Mouse (Mus musculus): ENCODE measurements around the gene Rtp1. TPM values are rescaled to one million over a fixed set of nuclear protein-coding genes. Genes with fewer than 3 reads are reported as not detected.

The Rtp1 gene
- polyA plus RNA-seq, 1 experiment from 2014 or later = not detected

DNA sequence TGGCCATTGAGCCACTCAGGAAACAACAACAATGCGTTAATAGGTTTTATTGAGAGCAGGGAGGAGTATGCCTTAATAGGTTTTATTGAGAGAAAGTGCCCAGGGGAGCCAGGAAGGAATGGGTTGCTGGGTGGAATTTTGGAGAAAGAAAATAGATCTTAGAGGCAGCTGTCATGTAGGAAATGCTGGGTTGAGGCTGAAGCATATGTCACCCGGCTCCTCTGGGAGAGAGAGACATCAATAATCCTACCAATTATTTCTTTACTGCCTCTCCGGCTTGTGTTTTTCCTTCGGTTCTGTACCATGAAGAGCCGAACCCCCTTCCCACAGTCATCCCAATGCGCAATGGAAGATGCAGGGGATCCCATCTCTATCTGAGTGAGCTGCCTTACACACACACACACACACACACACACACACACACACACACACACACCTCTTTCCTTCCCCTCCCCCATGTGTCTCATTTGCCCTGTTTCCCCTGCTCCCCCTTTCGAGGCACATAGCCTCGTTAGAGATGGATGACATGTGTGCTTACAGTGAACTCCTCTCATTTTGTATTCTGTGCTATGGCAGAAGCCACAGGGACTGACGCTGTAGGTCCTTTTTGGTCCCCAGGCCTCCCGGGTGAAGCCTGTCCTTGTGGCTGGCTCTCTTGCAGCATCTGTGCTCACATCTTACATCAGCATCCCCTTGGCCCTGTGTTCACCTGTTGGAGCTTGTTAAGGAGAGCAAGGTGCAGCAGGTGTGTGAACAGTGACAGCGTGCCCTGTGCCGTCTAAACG is 11.3 kb upstream of the Rtp1 start:
- no peaks in the 10 kb centered on the region for H3K9me3 ChIP-seq (replicated peaks)
- no peak overlapping the region for H3K9ac ChIP-seq
- no peak for ATAC-seq (replicated peaks; ENCODE audit: insufficient number of reproducible peaks, insufficient read depth, low FRiP score, low read depth)
- H3K4me2 ChIP-seq = no peak overlapping the region
- H3K4me1 ChIP-seq (replicated peaks) = peaks cover 9% of the 10 kb centered on the region; the same call in 1 of the 2 replicates
- no peak overlapping the region for H3K27ac ChIP-seq
- no peaks in the 10 kb centered on the region for H3K36me3 ChIP-seq
- no peak overlapping the region for H3K4me3 ChIP-seq
- WGBS = 75% methylated on average over 13 of the region's 13 CpGs
- H3K27me3 ChIP-seq = no peaks in the 10 kb centered on the region

GRCm38 (mm10) chr16:23419565-23420085 is 9.3 kb upstream of the Rtp1 start:
- WGBS = 80% methylated on average over 8 of the region's 8 CpGs
- Histone ChIP-seq H3K27ac (no peak overlapping the region), H3K27me3 (no peaks in the 10 kb centered on the region), H3K9ac (no peak overlapping the region), H3K9me3 (replicated peaks) (no peaks in the 10 kb centered on the region), H3K36me3 (no peaks in the 10 kb centered on the region), H3K4me1 (replicated peaks) (peaks cover 9% of the 10 kb centered on the region; the same call in 1 of the 2 replicates), H3K4me2 (no peak overlapping the region), H3K4me3 (no peak overlapping the region)
- ATAC-seq (replicated peaks; ENCODE audit: insufficient number of reproducible peaks, insufficient read depth, low FRiP score, low read depth) = no peak

DNA sequence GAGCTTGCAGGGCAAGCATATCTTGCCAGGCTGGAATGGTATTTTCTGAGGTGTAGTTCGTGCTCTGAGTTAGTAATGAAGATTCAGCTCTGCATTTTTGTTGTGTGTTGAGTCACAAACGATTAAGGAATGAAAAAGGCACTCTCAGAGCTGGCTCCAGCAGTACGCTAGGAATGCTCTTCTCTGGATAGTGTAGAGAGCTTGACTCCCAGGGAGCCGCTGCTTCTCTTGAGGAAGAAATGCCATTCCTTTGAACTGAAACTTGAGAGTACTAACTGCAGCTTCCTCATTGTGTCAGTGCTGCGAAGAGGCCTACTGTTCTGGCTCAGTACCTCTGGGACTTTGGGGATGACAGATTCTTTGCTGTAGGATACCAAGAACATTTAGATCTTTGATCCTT is 5.1 kb upstream of the Rtp1 start:
- no peaks in the 10 kb centered on the region for H3K4me1 ChIP-seq (replicated peaks)
- 57% methylated on average over 5 of the region's 5 CpGs for WGBS
- ATAC-seq (replicated peaks; ENCODE audit: insufficient number of reproducible peaks, insufficient read depth, low FRiP score, low read depth) = no peak
- H3K27me3 ChIP-seq = no peaks in the 10 kb centered on the region
- no peaks in the 10 kb centered on the region for H3K36me3 ChIP-seq
- no peak overlapping the region for H3K27ac ChIP-seq
- no peak overlapping the region for H3K4me3 ChIP-seq
- H3K9me3 ChIP-seq (replicated peaks) = no peaks in the 10 kb centered on the region
- H3K4me2 ChIP-seq = no peak overlapping the region
- no peak overlapping the region for H3K9ac ChIP-seq

GRCm38 (mm10) chr16:23427701-23428100 is 1.2 kb upstream of the Rtp1 start:
- WGBS = 83% methylated on average over 1 of the region's 1 CpGs
- Histone ChIP-seq H3K9me3 (replicated peaks) (no peaks in the 10 kb centered on the region), H3K27ac (no peak overlapping the region), H3K4me2 (no peak overlapping the region), H3K27me3 (no peaks in the 10 kb centered on the region), H3K4me1 (replicated peaks) (no peaks in the 10 kb centered on the region), H3K4me3 (no peak overlapping the region), H3K9ac (no peak overlapping the region), H3K36me3 (no peaks in the 10 kb centered on the region)
- no peak for ATAC-seq (replicated peaks; ENCODE audit: insufficient number of reproducible peaks, insufficient read depth, low FRiP score, low read depth)

GRCm38 (mm10) chr16:23429991-23430390 is 1.1 kb downstream of the Rtp1 start:
- Histone ChIP-seq H3K9me3 (replicated peaks) (no peaks in the 10 kb centered on the region), H3K9ac (no peak overlapping the region), H3K27ac (no peak overlapping the region), H3K4me2 (no peak overlapping the region), H3K36me3 (no peaks in the 10 kb centered on the region), H3K27me3 (peaks cover 4% of the 10 kb centered on the region; the same call in 1 of the 2 replicates), H3K4me3 (no peak overlapping the region), H3K4me1 (replicated peaks) (no peaks in the 10 kb centered on the region)
- no peak for ATAC-seq (replicated peaks; ENCODE audit: insufficient number of reproducible peaks, insufficient read depth, low FRiP score, low read depth)
- 65% methylated on average over 8 of the region's 8 CpGs for WGBS

DNA sequence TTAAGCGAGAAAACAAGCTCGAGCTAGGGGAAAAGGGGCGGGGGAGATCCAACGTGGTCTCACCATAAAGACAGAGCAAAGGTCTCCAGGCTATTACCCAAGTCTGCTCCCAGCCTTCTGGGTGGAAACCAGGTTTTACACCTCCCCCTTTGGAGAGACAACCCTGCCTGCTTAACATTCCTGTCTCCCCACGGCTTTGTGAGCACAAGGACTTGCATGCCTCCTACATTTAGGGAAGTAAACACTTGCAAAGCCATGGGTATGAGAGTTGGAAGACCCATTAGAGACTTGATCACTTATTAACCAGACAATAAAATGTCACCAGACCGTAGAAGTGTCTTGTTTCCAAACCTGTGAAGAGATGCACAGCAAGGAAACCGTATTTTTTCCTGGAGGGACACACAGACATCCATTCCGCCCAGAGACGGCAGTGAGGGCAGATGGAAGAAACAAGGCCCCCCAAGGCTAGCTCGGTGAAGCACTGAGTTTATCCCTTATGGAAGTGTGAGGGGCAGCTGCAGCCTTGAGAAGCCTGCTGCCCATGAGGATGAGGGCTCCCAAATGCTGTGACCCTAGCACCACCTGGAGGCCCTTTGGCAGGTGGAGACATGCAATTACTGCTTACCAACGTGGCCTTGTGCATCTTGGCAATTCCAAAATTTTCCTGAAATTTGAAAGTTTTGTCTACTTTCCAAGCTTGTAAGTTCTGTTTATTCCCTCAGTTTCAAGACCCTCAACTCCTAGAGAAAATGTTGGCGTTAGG is 8.7 kb downstream of the Rtp1 start:
- Histone ChIP-seq H3K4me1 (replicated peaks) (peaks cover 4% of the 10 kb centered on the region), H3K4me2 (no peak overlapping the region), H3K27me3 (peaks cover 4% of the 10 kb centered on the region; the same call in 1 of the 2 replicates), H3K36me3 (no peaks in the 10 kb centered on the region), H3K9ac (no peak overlapping the region), H3K9me3 (replicated peaks) (no peaks in the 10 kb centered on the region), H3K4me3 (no peak overlapping the region), H3K27ac (no peak overlapping the region)
- 61% methylated on average over 12 of the region's 12 CpGs for WGBS
- no peak for ATAC-seq (replicated peaks; ENCODE audit: insufficient number of reproducible peaks, insufficient read depth, low FRiP score, low read depth)

- no peaks in the 10 kb centered on the region for H3K4me1 ChIP-seq (replicated peaks)
- H3K9ac ChIP-seq = no peak overlapping the region
- ATAC-seq (replicated peaks; ENCODE audit: insufficient number of reproducible peaks, insufficient read depth, low FRiP score, low read depth) = no peak
- H3K4me3 ChIP-seq = no peak overlapping the region
- no peaks in the 10 kb centered on the region for H3K27me3 ChIP-seq
- H3K36me3 ChIP-seq = no peaks in the 10 kb centered on the region
- H3K4me2 ChIP-seq = no peak overlapping the region
- no peak overlapping the region for H3K27ac ChIP-seq
- whole genome bisulfite sequencing = 78% methylated on average over 4 of the region's 4 CpGs
- no peaks in the 10 kb centered on the region for H3K9me3 ChIP-seq (replicated peaks)
These were observed 15.3 kb downstream of the Rtp1 start for GRCm38 (mm10) chr16:23444231-23444630.

DNA sequence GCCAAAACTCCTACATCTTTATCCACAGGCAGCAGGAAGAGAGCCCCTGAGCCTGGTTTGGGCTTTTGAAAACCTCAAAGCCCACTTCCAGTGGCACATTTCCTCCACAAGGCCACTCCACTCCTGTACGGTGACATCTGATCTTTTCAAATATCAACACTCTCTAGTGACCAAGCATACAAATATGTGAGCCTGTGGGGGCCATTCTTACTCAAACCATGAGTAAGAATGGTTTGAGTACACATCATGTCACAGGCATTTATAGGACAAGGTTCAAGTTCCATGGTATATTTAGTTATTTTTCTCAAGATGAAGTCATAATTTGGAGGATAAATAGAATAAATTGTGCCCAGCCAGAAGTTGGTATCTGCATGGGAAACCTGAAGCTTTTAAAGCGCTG is 21.0 kb downstream of the Rtp1 start:
- 61% methylated on average over 2 of the region's 2 CpGs for WGBS
- Histone ChIP-seq H3K4me2 (no peak overlapping the region), H3K9ac (no peak overlapping the region)

DNA sequence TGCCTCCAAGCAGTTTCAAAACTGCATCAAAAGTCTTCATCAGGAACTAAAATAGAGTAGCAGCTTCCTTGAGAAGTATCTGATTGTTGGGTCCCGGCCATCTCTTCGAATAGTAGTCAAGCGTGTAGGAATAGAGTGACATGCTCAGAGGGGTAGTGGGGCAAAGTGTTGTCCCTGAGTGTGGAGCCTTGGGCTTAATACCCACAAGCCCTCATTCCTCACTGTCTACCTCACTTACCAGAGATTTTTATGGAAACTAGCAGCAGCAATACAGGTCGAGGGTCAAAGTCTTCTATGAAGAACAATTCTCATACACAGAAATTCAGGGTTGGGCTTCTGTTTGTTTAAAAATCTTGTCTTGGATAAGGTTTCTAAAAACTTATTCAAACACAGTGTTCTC is 21.9 kb downstream of the Rtp1 start:
- no peak overlapping the region for H3K9ac ChIP-seq
- H3K9me3 ChIP-seq (replicated peaks) = no peaks in the 10 kb centered on the region
- no peaks in the 10 kb centered on the region for H3K36me3 ChIP-seq
- 84% methylated on average over 4 of the region's 4 CpGs for WGBS
- H3K4me1 ChIP-seq (replicated peaks) = no peaks in the 10 kb centered on the region
- H3K27ac ChIP-seq = no peak overlapping the region
- H3K4me3 ChIP-seq = no peak overlapping the region
- no peaks in the 10 kb centered on the region for H3K27me3 ChIP-seq
- ATAC-seq (replicated peaks; ENCODE audit: insufficient number of reproducible peaks, insufficient read depth, low FRiP score, low read depth) = no peak
- no peak overlapping the region for H3K4me2 ChIP-seq

More for the DNA sequence above, 21.0 kb downstream of the Rtp1 start:
- Histone ChIP-seq H3K4me1 (replicated peaks) (no peaks in the 10 kb centered on the region), H3K27me3 (no peaks in the 10 kb centered on the region), H3K9me3 (replicated peaks) (no peaks in the 10 kb centered on the region), H3K4me3 (no peak overlapping the region), H3K27ac (no peak overlapping the region), H3K36me3 (no peaks in the 10 kb centered on the region)
- ATAC-seq (replicated peaks; ENCODE audit: insufficient number of reproducible peaks, insufficient read depth, low FRiP score, low read depth) = no peak

GRCm38 (mm10) chr16:23452476-23452875 is 23.5 kb downstream of the Rtp1 start:
- no peaks in the 10 kb centered on the region for H3K27me3 ChIP-seq
- H3K9me3 ChIP-seq (replicated peaks) = no peaks in the 10 kb centered on the region
- H3K9ac ChIP-seq = no peak overlapping the region
- peaks cover 5% of the 10 kb centered on the region; the same call in 1 of the 2 replicates for H3K4me1 ChIP-seq (replicated peaks)
- no peak for ATAC-seq (replicated peaks; ENCODE audit: insufficient number of reproducible peaks, insufficient read depth, low FRiP score, low read depth)
- no peak overlapping the region for H3K27ac ChIP-seq
- WGBS = 20% methylated on average over 3 of the region's 3 CpGs
- no peak overlapping the region for H3K4me3 ChIP-seq
- no peaks in the 10 kb centered on the region for H3K36me3 ChIP-seq
- no peak overlapping the region for H3K4me2 ChIP-seq

DNA sequence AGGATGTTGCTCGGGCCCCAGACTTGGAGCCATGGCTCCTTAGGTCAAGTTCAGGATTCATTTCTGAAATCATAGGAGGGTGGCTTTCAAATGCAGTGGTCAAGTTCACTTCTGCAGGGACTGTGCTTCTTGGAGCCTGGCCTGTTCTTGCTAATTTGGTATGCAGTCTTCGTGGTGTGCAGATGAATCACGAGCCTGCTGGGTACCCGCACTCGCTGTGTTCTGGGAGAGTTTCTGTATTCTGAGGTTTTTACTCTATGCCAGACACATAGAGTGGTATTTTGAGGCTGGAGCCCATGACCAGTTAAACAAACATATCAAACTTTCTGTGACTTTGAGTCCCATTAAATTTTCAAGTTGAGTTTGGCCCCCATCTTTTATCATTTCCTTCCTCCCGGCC is 25.4 kb downstream of the Rtp1 start:
- Histone ChIP-seq H3K9me3 (replicated peaks) (no peaks in the 10 kb centered on the region), H3K27me3 (no peaks in the 10 kb centered on the region), H3K36me3 (no peaks in the 10 kb centered on the region), H3K27ac (no peak overlapping the region), H3K4me3 (no peak overlapping the region), H3K4me1 (replicated peaks) (peaks cover 5% of the 10 kb centered on the region; the same call in 1 of the 2 replicates), H3K4me2 (no peak overlapping the region), H3K9ac (no peak overlapping the region)
- 77% methylated on average over 6 of the region's 6 CpGs for WGBS
- ATAC-seq (replicated peaks; ENCODE audit: insufficient number of reproducible peaks, insufficient read depth, low FRiP score, low read depth) = no peak
